Mouse (Mus musculus) frontal cortex, adult 2 months (tissue): ENCODE measurements at regions not wholly inside any gene's neighbourhood (a gene's known extent, or its start where the extent isn't known, plus 50 kb on each side); places are given as distances from the start of the nearest gene placed in this dataset.

ENCODE experiments used
- DNase-seq, 2 experiments: peaks; one replicate each; pipeline ENCODE4 v3.0.0; 2022; ENCODE audit warnings: low spot score in 1 of 2; ENCODE audit errors: extremely low spot score in 1 of 2

- no peak for DNase-seq
Measured at GRCm38 (mm10) chr4:39179445-39179844, 270.6 kb upstream of the 1700009N14Rik start.

GRCm38 (mm10) chr4:39185680-39186079, 264.4 kb upstream of the 1700009N14Rik start:
- DNase-seq, result peak; percentile 48 to 62

- DNase-seq, result peak; percentile 68 to 85
Measured at GRCm38 (mm10) chr4:39199152-39199551, 250.9 kb upstream of the 1700009N14Rik start.

GRCm38 (mm10) chr4:39210599-39210998, 239.5 kb upstream of the 1700009N14Rik start:
- no peak for DNase-seq
